Mouse (Mus musculus) adrenal gland, adult 8-10 months (tissue): ENCODE data around the gene Tacc2. TPM values are rescaled to one million over a fixed set of nuclear protein-coding genes. Genes with fewer than 3 reads are reported as not detected.

Source experiments
- total RNA-seq, 4 experiments: library from RNA; stranded (reverse); gene quantifications; 2 replicates each; pipeline ENCODE4 v1.2.4; 2022

Tacc2 gene
- total RNA-seq, 4 experiments from 2014 or later, result 38.1 to 63.0 (median 49.3) TPM

Other genes with a start within 250 kb of the Tacc2 start
- 10 to 100 TPM; 38.1 to 62.3 (median 49.4) TPM for gene Ate1, start 57.1 kb upstream of the Tacc2 start, total RNA-seq
- gene Nsmce4a, start 4.3 kb upstream of the Tacc2 start, total RNA-seq, result 10 to 100 TPM; 70.1 to 87.9 (median 80.8) TPM
- gene Btbd16, start 196.6 kb downstream of the Tacc2 start, total RNA-seq, result under 1 TPM in 2 of 4 experiments, not detected in 2; 0.30 to 0.55 TPM